Mouse (Mus musculus): ENCODE data around the gene Krt1.

Krt1 gene

GRCm38 (mm10) chr15:101834784-101835328, 15.7 kb downstream of the Krt1 start:
- POLR2A ChIA-PET: no interaction called here

GRCm38 (mm10) chr15:101833131-101833530, 17.5 kb downstream of the Krt1 start:
- ChIA-PET CTCF (interaction anchor here in 2 of 4 experiments (1.1 to 2.4 kb wide), 2 partner anchors 140 to 151 kb away, joined by 3 to 13 read pairs; no protein-coding TSS in a partner anchor), POLR2A (interaction anchor here in 1 of 4 experiments (0.6 kb wide), 1 partner anchor 259 kb away, joined by 3 read pairs; no protein-coding TSS in a partner anchor)

More at GRCm38 (mm10) chr15:101834784-101835328, 15.7 kb downstream of the Krt1 start:
- CTCF ChIA-PET: interaction anchor here (0.5 to 2.4 kb wide), 17 partner anchors 12 to 491 kb away, joined by 3 to 13 read pairs (median 4); partner anchors contain the start of gene Krt2 (in 1 of the 4)

GRCm38 (mm10) chr15:101829441-101829840, 21.2 kb downstream of the Krt1 start:
- CTCF ChIA-PET: interaction anchor here in 1 of 4 experiments (0.6 kb wide), 1 partner anchor 25 kb away, joined by 3 read pairs; no protein-coding TSS in a partner anchor
- POLR2A ChIA-PET: interaction anchor here in 1 of 4 experiments (0.6 kb wide), 1 partner anchor 382 kb away, joined by 5 read pairs; no protein-coding TSS in a partner anchor

- ChIA-PET CTCF (interaction anchor here in 1 of 4 experiments (0.6 kb wide), 1 partner anchor 250 kb away, joined by 13 read pairs; no protein-coding TSS in a partner anchor), POLR2A (no interaction called here)
Measured at GRCm38 (mm10) chr15:101821786-101822185, 28.8 kb downstream of the Krt1 start.

GRCm38 (mm10) chr15:101817875-101818274, 32.7 kb downstream of the Krt1 start, which contains the start of gene Krt2:
Krt2 (minus strand) TSS chr15:101818169.
- ChIA-PET CTCF (interaction anchor here (0.5 to 1.8 kb wide), 5 partner anchors 10 to 491 kb away, joined by 3 to 18 read pairs (median 3); partner anchors contain the start of gene Spryd3 (in 1 of the 4)), POLR2A (interaction anchor here in 1 of 4 experiments (0.7 to 1.9 kb wide), 6 partner anchors 9 to 507 kb away, joined by 3 to 5 read pairs (median 3); partner anchors contain the start of gene Krt18)

GRCm38 (mm10) chr15:101803052-101803822, 47.4 kb downstream of the Krt1 start:
- CTCF ChIA-PET: interaction anchor here in 1 of 4 experiments (0.8 kb wide), 1 partner anchor 262 kb away, joined by 3 read pairs; no protein-coding TSS in a partner anchor
- POLR2A ChIA-PET: no interaction called here

GRCm38 (mm10) chr15:101802296-101802835, 48.2 kb downstream of the Krt1 start, which contains the start of gene Krt73:
Krt73 (minus strand) TSS chr15:101802346.
- CTCF ChIA-PET: interaction anchor here in 3 of 4 experiments (0.5 to 1.1 kb wide), 3 partner anchors 11 to 263 kb away, joined by 3 to 14 read pairs (median 4); no protein-coding TSS in a partner anchor

More at GRCm38 (mm10) chr15:101802296-101802835, 48.2 kb downstream of the Krt1 start, which contains the start of gene Krt73:
- POLR2A ChIA-PET: interaction anchor here in 2 of 4 experiments (0.8 to 1.4 kb wide), 2 partner anchors 9 to 13 kb away, joined by 3 read pairs; no protein-coding TSS in a partner anchor
